Mouse (Mus musculus): ENCODE measurements around the gene Neurod1.

- TF ChIP-seq CTCF (IDR thresholded peaks at IDR 0.05; ENCODE audit: borderline replicate concordance, control insufficient read depth, extremely low read depth, insufficient read depth, low read length, poor library complexity) (no peak), POLR2A (IDR thresholded peaks at IDR 0.05; ENCODE audit: control insufficient read depth, extremely low read depth, insufficient read depth, low read length, poor library complexity) (no peak)
These were observed 26.0 kb upstream of the Neurod1 start for GRCm38 (mm10) chr2:79482511-79482910.
